Mouse (Mus musculus) forebrain, embryonic 16.5 days (tissue): ENCODE measurements around the gene Luzp1. TPM values are rescaled to one million over a fixed set of nuclear protein-coding genes. Genes with fewer than 3 reads are reported as not detected.

Experiments
- polyA plus RNA-seq: library from polyadenylated mRNA; unstranded; fragments of >200 nt; fragmentation: Nextera tagmentation; extraction: Ambion mirVana; gene quantifications from 2 replicates; pipeline ENCODE4 v1.2.1, GENCODE M21; 2015

Luzp1 gene
- polyA plus RNA-seq, 1 experiment from 2014 or later, result 51.5 TPM

Other genes with a start within 250 kb of the Luzp1 start
- gene Tcea3, start 222.0 kb upstream of the Luzp1 start, polyA plus RNA-seq, result 0.44 and 1.2 TPM in 2 replicates
- 50.1 and 54.7 TPM in 2 replicates for gene Zfp46, start 185.1 kb upstream of the Luzp1 start, polyA plus RNA-seq
- gene Hnrnpr, start 158.8 kb upstream of the Luzp1 start, polyA plus RNA-seq, result 249 and 266 TPM in 2 replicates
- gene Htr1d, start 46.2 kb upstream of the Luzp1 start, polyA plus RNA-seq, result 0.96 and 1.2 TPM in 2 replicates
- 0.15 TPM in 1 of 2 replicates, not detected in the other for gene 6030445D17Rik, start 7.5 kb upstream of the Luzp1 start, polyA plus RNA-seq
- gene Kdm1a, start 133.0 kb downstream of the Luzp1 start, polyA plus RNA-seq, result 82.2 and 87.4 TPM in 2 replicates
- not detected in 2 replicates for gene Tex46, start 140.7 kb downstream of the Luzp1 start, polyA plus RNA-seq
- gene Lactbl1, start 152.9 kb downstream of the Luzp1 start, polyA plus RNA-seq, result 0.06 TPM in 1 of 2 replicates, not detected in the other